Mouse (Mus musculus) heart, adult 2 months (tissue): ENCODE results near the gene Sept3.

Experiments used
- CTCF ChIP-seq: fragments of 200-600 bp; IDR thresholded peaks from 2 replicates; pipeline ENCODE4 v1.8.1; 2022; ENCODE audit warnings: antibody characterized with exemption, mild to moderate bottlenecking, moderate library complexity
- POLR2A ChIP-seq: fragments of 200-500 bp; IDR thresholded peaks from 2 replicates; pipeline ENCODE4 v1.6.1; 2011; ENCODE audit warnings: mild to moderate bottlenecking, low read depth, low read length, control low read depth; ENCODE audit not compliant: insufficient read depth

GRCm38 (mm10) chr15:82272295-82272694, 2.4 kb upstream of the Sept3 start:
- no peak for TF ChIP-seq POLR2A
- TF ChIP-seq CTCF = no peak
